Mouse (Mus musculus): ENCODE measurements around the gene Ddx20.

DNA sequence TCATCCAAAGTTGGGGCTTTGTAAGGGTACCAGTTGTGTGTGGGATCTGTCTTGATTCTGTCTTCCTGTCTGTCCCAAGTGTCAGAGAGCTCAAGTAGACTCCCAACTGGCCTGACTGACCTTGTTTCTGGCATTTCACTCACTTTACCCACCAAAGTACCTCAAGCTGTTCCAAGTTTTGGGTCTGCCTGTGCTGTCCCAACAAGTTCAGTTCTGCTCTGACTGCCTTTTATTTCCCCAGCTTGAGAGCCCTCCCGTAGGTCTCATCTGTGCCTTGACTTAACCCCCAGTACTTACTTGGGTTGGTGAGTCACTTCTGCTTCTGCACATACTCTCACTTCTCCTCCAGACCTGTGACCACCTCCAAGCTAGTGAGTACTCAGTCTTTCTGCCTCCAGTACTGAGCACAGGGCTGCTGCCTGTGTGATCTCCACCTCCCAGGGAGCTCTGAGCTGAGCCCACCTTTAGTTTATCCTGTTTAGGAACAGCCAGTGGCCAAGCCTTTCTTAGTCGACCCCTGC lies 34.4 kb upstream of the Ddx20 start:
- TF ChIP-seq CTCF (conservative IDR thresholded peaks at IDR 0.05; ENCODE audit: low read length) (no peak), NANOG (IDR thresholded peaks at IDR 0.05; ENCODE audit: borderline replicate concordance, low read length) (no peak), POU5F1 (IDR thresholded peaks at IDR 0.05; ENCODE audit: borderline replicate concordance, low read length) (no peak)

Data from E14TG2a.4 (cell line).